Mouse (Mus musculus) kidney, adult 18-20 months (tissue): ENCODE data around the gene Tor1a.
A peak's percentile ranks its signal among the peaks of the same experiment; 100 is the strongest.
"Not testable (repeated sequence)": the region's sequence is repeated elsewhere in the genome, so short reads cannot be mapped to it uniquely, and the experiment has no call there.

ENCODE experiments used
- DNase-seq: peaks from one replicate; pipeline ENCODE4 v3.0.0; 2021

The Tor1a gene

DNA sequence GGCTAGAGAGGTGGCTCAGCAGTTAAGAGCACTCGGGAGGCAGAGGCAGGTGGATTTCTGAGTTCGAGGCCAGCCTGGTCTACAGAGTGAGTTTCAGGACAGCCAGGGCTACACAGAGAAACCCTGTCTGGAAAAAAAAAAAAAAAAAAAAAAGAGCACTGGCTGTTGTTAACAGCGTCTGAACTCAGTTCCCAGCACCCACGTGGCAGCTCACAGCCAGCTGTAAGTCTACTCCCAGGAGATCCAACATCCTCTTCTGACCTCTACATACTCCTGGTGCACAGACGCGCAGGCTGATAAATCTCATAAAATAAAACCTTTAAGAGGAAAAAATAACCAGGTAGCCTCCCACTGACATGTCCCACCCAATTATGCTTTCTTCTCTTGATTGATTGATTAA lies 51.8 kb downstream of the Tor1a start:
- DNase-seq = not testable (repeated sequence)

DNA sequence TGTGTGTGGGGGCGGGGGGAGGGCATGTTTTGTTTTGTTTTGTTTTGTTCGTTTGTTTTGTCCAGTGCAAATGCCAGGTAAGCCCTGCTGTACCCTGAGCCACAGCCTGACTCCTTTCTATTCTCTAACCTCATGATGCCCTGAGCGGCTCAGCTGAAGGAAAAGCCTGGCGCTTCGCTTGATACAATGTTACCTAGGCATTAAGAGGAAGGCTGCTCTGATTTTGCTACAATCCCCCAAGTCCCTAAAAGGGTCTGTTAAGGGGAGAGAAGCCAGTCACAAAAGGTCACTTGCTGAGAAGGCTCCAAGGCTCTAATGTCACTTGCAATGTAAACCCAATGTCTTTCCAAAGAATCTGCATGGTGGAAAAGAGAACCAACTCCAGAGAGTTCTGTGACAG lies 52.4 kb downstream of the Tor1a start:
- no peak for DNase-seq

DNA sequence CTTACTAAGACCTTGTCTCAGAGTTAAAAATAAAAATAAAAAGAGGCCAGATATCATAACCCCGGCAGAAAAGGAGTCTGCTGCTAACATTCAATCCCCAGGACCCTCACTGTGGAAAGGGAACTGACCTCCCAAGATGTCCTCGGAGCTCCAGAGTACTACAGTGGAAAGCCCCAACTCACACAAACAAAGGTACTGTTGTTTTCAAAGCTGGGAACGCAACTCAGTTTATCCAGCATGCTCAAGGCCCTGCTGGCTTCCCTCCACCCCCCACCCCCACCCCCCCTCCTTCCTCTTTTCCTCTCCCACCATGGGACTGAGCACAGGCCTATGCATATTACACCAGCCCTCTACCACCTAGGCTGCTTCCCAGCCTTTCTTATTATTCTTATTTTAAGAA lies 52.9 kb downstream of the Tor1a start:
- no peak for DNase-seq

DNA sequence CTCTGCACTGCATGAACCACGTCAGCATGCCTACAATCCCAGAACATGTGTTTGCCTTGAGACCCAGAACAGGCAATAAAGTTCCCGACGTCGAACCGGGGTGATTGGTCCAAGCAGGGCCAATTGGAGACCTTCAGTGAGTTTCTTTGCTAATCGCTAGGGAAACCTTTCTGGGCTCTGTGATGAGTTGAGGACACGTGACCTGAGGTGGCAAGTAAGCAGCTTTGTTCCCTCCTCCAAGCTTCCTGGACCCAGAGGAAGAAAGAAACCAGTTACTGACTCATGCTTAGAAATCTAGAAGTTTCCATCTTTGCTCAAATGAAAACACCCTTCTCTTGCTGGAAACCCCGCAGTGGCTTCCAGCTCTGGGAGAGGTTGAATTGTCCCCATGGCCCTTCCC lies 54.7 kb downstream of the Tor1a start:
- DNase-seq = no peak

DNA sequence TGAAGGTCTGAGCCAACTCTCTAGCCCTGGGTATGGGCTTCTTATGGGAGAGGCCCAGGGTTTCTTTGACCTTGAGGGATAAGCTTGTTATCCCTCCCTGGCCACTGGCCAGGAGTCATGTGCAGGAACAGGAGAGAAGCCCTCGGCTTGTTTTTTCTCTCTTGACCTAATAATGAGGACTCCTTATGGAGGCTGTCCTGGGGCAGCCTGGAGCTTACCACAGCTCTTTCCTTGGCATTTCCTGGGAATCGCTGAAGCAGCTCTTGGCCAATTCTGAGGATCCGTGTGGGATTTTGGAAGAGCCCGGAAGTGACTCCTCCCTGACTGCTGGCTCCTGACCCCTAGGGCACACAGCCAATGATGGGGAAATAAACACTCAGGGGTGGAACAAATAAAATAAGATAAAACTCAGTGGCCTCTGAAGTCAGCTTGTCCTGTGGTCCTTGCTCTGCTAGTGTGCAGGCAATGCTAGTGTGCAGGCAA lies 55.4 kb downstream of the Tor1a start:
- peak; percentile 72 for DNase-seq
